Mouse (Mus musculus): ENCODE measurements at regions not wholly inside any gene's neighbourhood (a gene's known extent, or its start where the extent isn't known, plus 50 kb on each side); places are given as distances from the start of the nearest gene placed in this dataset.

- no peak for DNase-seq (ENCODE audit: low read depth)
Measured at GRCm38 (mm10) chr12:118411767-118412430, 110.7 kb upstream of the Sp4 start.

DNA sequence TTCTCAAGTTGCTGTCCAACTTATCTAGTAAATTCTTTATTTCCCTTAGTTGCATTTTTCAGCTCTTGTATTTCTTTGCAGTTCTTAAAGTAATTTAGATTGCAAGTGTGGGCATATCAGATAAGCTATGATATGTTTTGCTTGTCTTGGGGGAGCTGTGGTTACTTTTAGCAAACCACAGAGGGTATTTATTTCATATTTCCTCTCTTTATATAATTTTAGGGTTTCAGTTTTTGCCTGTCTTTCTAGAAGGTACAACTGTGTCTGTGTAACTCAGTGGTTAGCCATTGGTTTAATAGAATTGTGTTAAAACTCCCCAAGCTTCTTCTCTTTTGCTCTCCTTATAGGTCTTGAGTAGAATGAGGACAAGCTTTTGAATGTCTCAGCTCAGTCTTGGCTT, 109.7 kb upstream of the Sp4 start:
- no peak for DNase-seq (ENCODE audit: low read depth)

DNA sequence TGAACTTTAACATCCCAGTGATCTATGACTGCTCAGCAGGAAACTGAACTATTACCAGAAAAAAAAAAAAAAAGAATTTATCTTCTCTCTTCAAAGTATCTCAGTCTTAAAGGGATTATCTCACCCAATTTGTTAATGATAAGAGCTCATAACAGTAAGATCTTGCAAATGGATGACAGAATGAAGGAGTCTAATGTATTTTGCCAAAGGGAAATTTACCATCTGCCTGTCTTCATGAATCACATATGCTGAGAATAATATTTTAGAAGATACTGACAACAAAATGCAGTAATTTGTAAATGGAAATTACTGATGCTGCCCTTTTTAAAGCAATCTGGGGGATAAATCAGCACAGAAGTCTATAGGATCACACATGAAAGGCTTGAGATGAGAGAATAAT, 103.9 kb upstream of the Sp4 start:
- DNase-seq (ENCODE audit: low read depth): no peak

GRCm38 (mm10) chr12:118404171-118404570, 102.9 kb upstream of the Sp4 start:
- no peak for DNase-seq (ENCODE audit: low read depth)

DNA sequence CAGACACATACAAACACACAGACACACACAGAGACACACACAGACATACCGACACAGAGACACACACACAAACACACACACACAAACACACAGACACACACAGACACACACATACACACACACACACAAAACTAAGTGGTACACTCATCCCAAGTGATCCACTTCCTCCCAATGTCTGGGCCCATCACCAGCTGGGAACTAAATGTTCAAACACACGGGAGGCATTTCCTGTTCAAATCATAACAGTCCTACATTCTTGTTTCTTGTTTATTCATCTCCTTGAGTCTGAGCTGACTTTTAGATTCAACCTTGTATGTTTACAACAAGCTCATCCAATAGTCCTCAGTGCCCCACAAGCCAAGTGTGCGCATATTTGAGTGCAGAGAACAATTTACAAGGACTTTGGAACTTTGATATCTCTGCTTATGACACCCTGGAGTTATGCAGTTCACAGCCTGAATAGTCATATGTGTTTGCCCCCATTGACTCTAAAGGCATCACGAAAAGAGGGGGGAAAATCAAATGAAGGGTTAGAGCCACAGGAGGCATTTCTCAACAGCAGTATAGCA, 102.4 kb upstream of the Sp4 start:
- DNase-seq (ENCODE audit: low read depth): no peak

GRCm38 (mm10) chr12:118401377-118401776, 100.1 kb upstream of the Sp4 start:
- no peak for DNase-seq (ENCODE audit: low read depth)

DNA sequence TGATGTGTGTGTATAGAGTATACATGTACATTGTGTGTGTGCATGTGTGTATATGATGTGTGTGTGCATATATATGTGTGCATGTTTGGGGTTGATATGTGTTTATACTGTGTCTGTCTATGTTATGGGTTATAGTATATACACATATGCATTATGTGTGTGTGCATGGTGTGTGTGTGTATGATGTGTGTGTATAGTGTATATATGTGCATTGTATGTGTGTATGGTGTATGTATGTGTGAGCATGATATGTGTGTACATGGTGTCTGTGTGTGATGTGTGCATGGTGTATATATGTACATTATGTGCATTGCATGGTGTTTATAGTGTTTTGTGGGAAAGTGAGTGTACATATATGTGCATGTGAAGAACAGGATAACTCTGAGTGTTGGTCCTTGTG, 90.4 kb upstream of the Sp4 start:
- no peak for DNase-seq (ENCODE audit: low read depth)

GRCm38 (mm10) chr12:118381013-118381412, 79.8 kb upstream of the Sp4 start:
- DNase-seq (ENCODE audit: low read depth): no peak

GRCm38 (mm10) chr12:118377898-118378297, 76.7 kb upstream of the Sp4 start:
- no peak for DNase-seq (ENCODE audit: low read depth)

GRCm38 (mm10) chr12:118376521-118377493, 75.6 kb upstream of the Sp4 start:
- DNase-seq (ENCODE audit: low read depth): no peak

GRCm38 (mm10) chr12:118373250-118373649, 72.0 kb upstream of the Sp4 start:
- DNase-seq (ENCODE audit: low read depth): no peak

GRCm38 (mm10) chr12:118371905-118372304, 70.7 kb upstream of the Sp4 start:
- DNase-seq (ENCODE audit: low read depth): no peak

- DNase-seq (ENCODE audit: low read depth): no peak
Measured at GRCm38 (mm10) chr12:118367307-118368076, 66.3 kb upstream of the Sp4 start.

DNA sequence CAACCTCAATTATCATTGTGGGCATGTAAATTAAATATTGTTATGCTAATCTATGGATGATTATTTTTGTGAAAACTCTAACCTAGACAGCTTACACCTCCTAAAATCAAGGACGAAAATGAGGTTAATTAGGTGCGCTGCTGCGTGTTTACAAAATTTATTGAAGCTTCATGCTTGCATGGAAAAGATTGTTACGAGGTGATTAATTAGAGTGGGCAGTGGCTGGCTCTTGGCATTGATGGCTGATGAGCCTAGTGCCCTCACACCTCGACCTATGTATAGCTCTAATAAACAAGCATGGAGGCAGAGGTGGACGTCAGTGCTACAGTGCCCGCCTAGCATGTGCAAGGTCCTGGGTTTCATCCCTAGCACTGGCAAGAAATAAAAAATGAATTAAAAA, 51.6 kb upstream of the Sp4 start:
- no peak for DNase-seq (ENCODE audit: low read depth)

GRCm38 (mm10) chr12:118351421-118351820, 50.2 kb upstream of the Sp4 start:
- no peak for DNase-seq (ENCODE audit: low read depth)

Measured in c-Kit-positive CD71-positive TER-119-negative erythroid progenitor cells, embryonic 14.5 days (primary cell).